Mouse (Mus musculus) yolk sac, embryonic 10.5 days (tissue): Measurements from ENCODE around the gene Olfr412.

Source experiments
- DNase-seq: peaks from one replicate; pipeline ENCODE4 v3.0.0-alpha.2; 2017; ENCODE audit warnings: low spot score

Gene Olfr412

DNA sequence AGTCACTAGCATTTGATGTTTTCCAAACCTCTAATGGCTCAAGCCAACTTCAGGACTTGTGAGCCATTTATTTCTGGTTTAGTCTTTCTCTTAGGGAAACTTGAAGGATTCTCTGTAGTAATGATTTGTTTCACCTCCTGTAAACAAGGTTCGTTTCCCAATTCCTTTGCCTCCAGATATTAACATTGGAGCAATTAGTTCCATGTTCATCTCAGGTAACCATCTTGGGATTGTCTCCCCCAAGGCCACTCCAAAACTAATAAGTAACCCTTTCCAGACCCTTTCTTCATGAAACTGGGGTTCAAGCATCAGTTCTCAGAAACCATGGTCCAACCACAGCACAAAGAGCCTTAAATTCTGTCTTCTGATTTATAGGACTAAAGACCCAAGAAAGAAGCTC lies at the start of gene Olfr412:
Gene Olfr412 (plus strand): TSS at position 301 of the 400 bp plus-strand sequence.
- DNase-seq: no peak

DNA sequence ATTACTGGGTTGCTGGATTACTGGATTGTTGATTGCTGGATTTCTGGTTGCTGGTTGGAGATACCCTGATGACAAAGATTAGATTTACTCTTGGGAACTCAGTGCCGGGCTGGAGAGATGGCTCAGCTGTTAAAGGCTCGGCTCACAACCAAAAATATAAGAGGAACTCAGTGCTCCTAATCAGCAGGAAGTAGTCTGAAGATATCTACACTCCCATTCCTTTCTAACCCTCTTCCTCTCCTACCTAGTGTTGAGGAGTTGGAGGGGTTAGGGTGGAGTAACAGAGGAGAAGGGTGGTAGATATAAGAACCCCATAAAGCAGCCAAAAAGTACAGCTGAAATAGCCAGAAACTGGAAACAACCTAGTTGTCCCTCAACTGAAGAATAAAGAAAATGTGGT lies 35.8 kb upstream of the Olfr412 start:
- DNase-seq: no peak

DNA sequence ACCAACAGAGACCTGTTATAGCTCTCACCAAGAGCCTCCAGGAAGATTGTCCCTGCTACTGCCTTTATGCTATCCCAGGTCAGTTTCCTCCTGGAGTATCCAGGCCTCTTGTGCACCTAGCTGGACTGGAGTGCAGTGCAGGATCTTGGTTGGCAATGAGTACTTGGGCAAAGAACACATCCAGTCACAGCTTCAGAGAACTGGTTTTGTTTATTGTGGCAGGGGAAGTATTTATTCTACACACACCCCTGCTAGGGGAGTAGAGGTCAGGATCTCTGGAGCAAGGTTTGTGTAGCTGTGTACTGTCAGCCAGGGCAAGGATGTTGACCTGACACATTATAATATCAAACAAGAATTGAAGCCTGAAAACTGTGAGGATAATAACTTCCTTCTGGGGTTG lies 33.1 kb upstream of the Olfr412 start:
- DNase-seq: no peak

DNA sequence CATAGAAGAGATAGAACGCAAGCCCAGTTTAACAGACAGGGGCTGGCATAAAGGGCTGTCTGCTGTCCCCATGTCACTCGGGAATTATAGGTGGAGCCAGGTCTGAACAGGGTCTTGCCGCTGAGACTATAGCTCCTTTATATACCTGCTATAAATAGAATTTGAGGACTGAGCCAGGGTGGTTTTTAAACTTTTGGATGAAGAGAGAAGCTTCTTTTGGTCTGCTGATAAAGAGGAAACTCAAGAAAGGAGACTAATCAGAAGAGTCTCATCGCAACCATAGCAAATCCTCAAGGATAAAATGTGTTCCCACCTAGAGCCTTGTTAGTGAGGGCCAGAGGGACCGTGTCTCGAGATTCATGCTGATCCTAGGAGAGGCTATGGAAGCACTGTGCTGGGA lies 23.9 kb upstream of the Olfr412 start, which contains the start of gene Olfr410:
Gene Olfr410 (minus strand): TSS at position 101 of the 400 bp plus-strand sequence.
- no peak for DNase-seq

DNA sequence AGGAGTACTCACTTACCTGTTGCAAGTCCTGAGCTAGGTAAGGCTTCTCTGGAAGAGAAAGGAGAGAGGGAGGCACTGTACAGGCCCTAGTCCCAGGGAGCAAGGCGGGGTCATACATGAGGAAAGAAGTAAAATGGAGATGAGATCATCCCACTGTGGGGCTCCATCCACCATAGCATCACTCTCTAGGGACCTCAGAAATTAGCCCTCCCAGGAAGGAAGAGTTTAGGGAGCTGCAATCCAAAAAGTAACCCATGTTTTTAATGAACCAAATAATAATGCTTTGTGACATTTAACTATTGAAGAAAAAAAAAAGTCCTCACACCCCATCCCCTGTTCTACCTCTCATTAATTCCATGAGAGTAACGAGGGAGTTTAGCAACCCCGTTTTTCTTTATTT lies 9.3 kb upstream of the Olfr412 start, which contains the start of gene Olfr411:
Gene Olfr411 (minus strand): TSS at position 101 of the 400 bp plus-strand sequence.
- DNase-seq: no peak

DNA sequence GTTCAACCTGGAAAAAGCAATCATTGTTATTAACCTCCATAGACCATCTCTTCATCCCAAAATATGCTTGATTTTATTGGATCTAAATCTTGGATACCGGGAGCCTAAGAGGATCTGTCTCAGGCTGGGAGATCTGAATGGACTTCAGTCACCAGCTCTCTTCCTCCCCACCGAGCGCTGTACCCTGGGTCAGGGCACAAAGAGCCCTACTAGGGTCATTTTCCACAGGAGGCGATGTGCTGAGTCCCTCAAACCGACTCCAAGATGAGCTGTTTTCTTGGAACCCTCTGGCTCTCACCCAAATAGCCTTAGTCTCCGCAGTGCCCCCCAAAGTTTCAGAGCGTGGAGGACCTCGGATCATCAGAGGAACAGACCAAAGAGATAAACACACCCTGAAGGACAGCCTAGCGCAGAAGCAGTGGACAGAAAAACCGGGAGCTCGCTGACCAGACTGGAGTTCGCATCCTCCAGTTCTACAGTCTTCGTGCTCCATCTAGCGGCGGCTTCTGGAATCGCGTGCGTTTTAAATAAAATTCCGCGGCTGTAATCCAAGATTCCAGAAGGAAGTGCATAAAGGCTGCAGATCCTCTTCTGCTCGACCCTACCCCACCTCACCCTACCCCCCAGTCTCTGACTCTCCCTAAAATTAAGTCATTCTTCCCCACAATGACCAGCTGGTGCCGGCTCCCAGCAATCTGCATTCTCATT lies 9.7 kb downstream of the Olfr412 start:
- DNase-seq: peak; percentile 27

DNA sequence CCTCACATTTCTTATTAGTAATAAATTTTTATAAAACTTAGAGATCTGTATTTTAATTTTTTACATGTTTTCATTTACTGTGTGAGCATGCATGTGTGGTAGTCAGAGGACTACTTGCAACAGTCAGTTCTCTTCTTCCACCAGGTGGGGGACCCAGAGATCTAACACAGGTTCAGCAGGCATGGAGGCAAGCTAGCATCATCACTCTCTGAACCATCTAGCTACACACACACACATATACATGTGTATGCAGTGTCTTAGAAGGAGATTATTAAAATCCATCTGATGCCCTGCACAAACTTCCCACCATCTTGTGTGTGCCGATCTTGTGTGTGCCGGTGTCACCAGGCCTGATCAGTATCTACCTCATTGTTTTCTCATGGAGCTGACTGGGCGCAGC lies 15.0 kb downstream of the Olfr412 start:
- no peak for DNase-seq

DNA sequence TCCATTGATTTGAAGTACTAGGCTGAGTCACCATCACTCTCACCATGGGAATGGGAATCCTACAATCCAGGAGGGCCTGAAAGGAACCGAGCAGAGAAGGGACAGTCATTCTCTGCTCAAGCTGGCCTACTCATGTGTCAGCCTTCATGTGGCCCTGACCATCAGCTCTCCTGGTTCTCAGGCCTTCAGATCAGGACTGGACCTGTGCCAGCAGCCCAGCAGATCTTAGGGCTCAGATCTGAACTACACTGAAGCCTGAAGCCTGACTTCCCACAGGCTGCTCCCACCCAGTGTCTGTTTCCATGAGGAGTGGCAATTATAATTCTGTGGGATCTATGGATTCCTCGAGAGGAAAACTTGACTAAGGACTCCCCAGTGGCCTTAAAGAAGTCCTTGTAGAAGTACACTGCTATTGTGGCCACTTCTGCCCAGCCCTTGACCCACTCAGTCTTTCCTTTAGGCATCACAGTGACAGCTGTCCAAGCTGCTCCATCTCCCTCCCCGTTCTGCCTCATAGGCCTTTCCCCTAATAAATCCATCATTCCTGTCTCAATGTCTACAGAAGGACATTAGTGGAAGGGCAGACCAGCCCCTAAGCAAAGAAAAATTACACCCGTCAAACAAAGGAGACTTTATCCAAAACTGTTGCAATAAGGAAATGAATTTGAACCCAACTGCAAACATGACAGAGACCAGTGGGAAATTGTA lies 17.5 kb downstream of the Olfr412 start:
- DNase-seq: no peak

DNA sequence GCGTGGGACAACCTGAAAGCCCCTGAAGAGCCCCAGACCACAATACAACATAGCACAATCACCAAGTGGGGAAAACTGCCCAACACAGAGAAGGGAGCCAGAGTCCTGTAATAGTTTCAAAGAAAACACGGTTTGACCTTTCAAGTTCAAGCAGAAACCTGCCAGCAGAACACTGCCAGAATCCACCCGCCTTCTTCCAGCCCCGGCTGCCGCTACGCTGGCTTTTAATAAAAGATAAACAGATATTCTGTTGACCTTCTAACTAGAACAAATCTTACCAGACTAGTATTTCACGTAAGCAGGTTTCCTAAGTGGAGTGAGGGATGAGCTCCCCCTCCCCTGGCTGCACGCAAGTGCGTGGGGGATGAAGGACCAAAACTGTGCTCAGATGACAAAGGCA lies 23.8 kb downstream of the Olfr412 start:
- DNase-seq: no peak

DNA sequence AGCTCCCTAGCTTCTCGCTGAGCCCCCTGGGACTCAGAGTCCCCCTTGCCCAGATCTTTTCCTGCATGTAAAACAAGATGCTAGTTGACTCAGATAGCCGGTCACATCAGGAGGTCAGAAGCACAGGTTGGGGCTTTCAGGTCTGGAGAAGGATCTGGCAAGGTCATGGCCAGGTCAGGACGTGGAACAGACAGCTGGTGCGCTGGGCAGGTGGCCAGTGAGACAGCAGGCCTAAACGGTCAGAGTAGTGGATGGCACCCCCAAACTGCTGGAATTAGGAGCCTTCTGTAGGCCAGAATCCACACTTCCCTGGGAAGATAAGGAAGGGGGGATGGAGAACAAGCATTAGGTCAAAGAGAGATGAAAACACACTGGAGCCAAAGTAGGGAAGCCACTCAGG lies 25.3 kb downstream of the Olfr412 start:
- DNase-seq: no peak

DNA sequence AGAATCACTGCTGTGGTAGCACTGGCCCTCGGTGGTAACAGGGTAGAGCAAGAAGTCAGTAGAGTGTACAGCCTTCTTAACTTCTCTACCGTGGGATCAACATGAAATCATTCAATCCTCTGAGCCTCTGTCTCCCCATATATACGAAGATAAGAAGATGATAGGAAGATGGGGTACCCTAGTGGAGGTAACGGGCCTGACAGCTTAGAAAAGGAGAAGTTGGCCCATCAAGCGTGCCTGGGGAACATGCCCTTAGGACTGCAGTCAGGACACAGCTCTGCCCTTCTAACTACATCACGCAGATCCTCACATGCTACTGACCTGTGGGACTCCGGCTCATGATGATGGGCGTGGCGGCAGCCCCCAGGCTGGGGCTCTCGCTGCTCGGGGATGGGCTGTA lies 30.0 kb downstream of the Olfr412 start:
- DNase-seq: no peak

DNA sequence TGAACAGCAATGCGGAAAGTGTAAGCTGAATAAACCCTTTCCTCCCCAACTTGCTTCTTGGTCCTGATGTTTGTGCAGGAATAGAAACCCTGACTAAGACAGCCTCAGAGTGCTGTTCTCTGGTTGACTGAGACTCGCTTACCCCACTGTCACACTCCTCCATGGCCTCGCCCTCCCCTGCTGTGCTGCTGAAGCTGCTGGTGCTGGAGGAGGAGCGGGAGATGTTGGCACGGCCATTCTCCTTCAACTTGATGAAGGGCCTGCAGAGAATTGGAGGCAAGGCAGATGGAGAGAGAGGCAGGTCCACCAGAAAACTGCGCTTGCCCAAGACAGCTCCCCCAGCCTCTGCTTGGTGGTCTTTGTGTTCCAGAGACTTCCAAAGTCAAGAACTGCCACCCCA lies 31.0 kb downstream of the Olfr412 start:
- no peak for DNase-seq

DNA sequence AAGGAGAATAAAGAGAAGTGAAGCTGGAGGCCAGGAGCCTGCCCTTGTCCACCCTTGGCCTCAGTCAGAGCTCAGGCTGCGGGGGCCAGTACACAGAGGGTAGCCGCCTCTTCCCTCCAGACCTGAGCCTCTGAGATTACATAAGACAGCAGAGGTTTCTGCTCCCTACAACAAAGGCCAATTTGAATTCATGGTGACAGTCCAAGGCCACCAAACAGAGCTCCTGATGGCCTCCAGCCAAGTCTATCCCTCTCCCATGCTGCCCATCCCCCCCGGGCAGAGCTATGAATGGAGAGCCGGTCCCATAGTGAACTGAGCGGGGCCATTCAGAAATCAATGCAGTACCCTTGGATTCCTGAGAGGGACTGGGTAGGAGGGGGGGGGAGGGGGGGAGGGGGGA lies 31.6 kb downstream of the Olfr412 start:
- DNase-seq: no peak

DNA sequence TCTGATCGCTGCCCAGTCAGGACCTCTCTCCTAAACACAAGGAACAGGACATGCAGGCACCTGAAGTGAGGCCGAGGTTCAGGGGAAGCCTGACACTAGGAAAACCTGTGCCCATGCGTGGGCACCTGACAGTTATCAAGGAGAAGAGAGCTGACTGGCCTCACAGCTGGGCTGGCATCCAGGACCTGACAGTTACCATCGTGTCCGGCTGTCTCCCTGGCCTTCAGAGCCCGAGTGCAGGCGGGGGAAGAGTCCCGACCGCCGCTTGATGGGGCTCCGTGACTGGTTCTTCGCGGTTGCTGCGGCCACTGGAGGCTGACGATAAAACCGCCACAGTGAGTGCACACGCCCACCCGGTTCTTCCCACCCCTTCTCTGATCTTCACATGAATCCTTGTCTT lies 33.7 kb downstream of the Olfr412 start:
- no peak for DNase-seq

DNA sequence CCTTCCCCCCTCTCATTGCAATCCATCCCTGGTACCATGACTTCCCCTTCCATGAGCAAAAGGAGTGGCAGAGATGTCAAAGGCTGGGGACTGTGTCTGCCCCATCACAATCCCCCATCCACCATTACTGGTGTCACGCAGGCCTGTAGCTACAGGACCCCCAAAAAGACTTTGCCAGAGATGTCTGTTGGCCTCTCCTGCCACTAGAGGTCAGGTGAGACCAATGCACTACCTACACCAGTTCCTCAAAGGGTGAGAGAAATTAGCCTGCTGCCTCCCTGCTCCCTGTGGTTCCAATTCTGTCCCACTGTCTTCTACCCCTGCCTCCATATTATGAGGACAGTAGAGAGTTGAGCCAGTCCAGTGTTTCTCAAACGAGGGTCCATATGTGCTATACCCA lies 40.3 kb downstream of the Olfr412 start:
- DNase-seq: no peak

DNA sequence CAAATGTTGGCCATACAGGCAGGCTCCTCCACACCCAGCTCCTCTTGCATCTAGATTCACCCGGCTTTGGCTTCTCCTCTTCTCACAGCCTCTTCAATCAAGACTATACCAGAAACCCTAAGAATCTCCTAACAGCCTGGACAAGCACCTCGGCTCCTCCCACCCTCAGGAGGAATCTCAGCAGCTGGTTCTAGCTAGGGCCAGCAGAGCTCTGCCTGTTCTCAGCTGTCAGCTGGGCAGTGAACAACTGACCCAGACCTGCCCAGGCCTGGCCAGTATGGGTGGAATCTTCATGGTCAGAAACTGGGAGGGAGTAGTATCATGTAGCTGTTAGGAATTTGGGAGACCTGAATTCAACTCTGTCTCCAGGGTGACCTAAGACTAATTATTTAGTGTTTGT lies 42.3 kb downstream of the Olfr412 start:
- DNase-seq: peak; percentile 17

DNA sequence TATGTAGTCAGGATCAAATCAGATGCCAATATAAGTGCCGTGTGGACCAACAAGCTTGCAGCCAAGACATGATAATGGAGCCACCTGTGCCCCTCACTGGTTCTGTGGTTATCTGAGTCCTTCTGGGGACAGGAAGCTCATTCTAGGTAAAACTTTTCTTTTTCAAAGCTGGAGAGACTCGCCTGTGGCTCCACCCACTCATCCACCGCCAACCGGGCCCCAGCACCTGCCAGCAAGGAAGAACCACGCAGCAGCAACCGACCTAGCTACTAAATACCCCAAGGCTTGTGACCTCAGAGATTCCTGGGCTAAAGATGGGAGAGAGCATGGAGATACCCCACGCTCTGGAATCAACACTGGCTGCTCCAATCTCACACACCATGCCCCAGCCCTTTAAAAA lies 43.3 kb downstream of the Olfr412 start:
- DNase-seq: no peak

DNA sequence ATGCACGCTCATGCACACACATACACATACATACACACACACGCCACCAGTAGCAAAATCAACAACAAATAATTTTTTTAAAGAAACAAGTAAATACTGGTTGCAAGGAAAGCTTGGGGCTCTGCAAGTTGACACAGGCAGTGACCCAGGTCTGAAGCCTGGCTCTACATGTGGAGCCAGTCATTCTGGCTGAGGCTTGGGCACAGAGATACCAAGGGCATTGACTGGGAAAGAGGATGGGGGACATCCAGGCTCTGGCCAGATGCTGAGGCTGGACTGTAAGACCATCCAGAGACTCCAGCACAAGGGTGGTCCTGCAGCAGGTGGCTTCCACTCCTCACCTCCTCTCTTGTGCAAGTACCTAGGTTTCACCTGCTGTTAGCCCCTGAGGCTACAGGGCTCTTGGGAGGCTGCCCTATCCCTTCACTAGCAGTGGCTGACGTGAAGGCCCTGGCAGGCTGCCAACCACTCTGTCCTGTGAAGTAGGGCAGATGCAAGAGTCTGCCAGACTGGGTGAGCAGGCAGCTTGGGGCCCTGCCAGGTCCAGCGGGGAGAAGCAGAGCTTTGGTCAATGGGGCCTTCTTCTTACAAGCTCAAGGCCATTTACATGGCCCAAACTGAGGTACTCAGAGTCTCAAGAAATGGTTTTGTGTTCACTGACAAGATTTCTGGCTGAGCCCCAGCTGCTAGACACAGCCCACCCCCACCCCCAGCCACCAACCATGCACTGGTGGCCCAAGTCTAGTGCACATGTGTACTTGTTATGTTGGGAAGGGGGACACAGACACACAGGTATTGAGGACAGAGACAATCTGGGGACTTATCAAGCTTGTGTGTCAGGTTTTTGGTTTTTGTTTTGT lies 46.9 kb downstream of the Olfr412 start:
- DNase-seq: no peak

DNA sequence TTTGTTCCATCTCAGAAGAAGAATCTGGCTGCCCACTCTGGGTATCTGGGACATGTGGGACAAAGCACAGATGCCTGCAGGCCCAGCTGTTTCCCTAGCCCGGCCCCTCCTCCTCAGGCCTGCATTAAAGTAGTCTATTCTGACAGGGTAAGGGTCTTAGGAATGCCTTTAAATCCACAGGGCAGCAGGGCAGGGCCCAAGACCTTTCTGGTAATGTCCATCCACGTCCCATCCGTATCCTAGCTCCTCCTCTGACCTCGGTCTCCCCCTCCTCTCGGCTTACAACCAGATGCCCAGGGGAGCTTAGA lies 47.5 kb downstream of the Olfr412 start:
- no peak for DNase-seq

DNA sequence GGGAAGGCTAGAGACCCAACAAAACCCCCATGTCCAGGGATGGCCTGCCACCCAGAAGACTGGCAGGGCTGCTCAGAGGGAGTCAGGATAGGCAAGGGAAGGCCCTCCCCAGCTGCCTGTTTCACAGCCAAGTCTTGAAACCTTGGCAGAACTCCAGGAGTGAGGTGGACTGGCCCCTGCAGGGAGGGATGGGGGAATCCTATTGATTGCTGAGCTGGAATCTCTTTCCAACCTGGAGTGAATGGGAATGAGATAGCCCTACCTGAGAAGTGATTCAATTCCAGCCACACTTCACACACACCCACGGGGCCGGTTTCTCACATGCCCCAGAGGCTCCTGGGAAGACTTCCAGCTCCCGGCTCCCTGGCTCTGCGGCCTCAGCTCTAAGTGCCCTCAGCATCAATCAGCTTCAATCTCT lies 47.9 kb downstream of the Olfr412 start:
- DNase-seq: no peak

DNA sequence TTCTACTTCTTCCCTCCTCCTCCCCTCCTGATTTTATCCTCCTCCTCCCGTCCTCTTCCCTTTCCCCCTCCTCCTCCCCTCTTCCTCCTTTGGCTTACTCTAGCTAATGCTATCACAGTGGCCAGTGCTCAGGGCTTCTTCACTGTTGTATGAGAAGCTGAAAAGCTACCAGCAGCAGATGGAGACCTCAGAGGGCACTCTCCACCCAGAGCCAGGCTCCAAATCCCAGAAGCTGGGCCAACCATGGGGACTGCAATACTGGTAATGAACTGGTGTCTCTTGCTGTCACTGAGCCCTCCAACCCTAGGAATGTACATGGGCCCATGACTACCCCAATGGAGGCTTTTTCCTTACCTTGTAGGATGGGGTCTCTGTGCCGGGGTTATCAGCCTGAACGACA lies 50.1 kb downstream of the Olfr412 start:
- no peak for DNase-seq

DNA sequence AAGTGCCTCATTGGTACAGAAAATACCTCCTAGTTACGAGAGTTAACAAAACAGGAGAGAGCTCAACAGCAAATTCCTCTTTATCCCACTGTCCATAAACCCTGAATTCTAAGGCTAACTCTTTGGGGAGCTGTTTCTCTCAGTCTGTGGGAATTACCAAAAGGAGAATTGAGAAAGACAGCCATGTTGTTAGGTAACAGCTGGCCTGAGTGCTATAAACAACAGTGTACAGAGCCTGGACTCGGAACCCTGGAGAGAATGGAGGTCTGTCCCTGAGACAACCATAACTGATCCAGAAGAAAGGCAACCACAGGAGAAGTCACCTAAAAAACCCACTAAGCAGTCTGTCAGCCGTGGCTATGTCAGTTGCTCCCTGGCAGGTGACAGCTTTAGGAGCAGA lies 50.6 kb downstream of the Olfr412 start:
- no peak for DNase-seq

DNA sequence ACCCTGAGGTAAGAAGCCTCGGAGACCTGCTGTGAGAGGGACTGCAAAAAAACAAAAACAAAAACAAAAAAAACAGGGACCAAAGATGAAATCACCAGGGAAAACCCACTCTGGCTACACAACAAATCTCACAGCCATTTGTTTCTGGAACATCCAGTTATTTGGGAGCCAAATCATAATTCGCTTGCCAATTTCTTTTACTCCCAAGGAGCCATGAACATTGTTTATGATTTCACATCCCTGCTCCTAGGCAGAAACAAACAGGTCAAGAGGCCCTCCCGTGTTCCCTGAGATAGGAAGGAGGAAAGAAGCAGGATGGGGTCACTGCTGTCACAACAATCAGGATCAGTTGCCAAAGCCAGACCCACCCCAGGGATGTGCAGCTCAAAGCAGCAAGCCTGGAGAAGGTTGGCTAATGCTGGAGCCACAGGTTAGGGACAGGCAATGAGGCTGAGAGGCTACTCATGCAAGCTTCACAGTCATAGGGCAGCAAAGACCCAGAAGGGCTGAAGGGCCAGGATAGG lies 51.6 kb downstream of the Olfr412 start:
- DNase-seq: no peak
